30 mouse cellular contexts compared by ENCODE assay signal in genomic region chr13:41810776-41811175, GRCm38 (mm10). TPM values are rescaled to one million over a fixed set of nuclear protein-coding genes. Genes with fewer than 3 reads are reported as not detected.
"Had no signal": no experiment of that assay in that cellular context is flagged by ENCODE, and none has a peak within 500 bp of the region (broad histone marks: within the 10 kb centered on the region; RNA-seq: fewer than 3 reads in every experiment).

No protein-coding gene starts in this region.

- H3K27ac ChIP-seq: embryonic facial prominence, embryonic 10.5 days; embryonic facial prominence, embryonic 12.5 days; embryonic facial prominence, embryonic 13.5 days; embryonic facial prominence, embryonic 15.5 days; forebrain, embryonic 10.5 days; forebrain, embryonic 12.5 days; forebrain, embryonic 13.5 days; forebrain, embryonic 15.5 days; gastrocnemius, adult 2 months; heart, adult 2 months; heart, embryonic 10.5 days had no signal

- ATAC-seq: forebrain, embryonic 13.5 days; forebrain, embryonic 15.5 days; forebrain, embryonic 16.5 days; forebrain, postnatal 0 days had no signal

- H3K27me3 ChIP-seq: embryonic facial prominence, embryonic 12.5 days; embryonic facial prominence, embryonic 13.5 days; forebrain, embryonic 12.5 days; forebrain, embryonic 13.5 days; forebrain, embryonic 15.5 days had no signal

- H3K9ac ChIP-seq: embryonic facial prominence, embryonic 12.5 days; embryonic facial prominence, embryonic 13.5 days; embryonic facial prominence, embryonic 15.5 days; forebrain, embryonic 12.5 days; forebrain, embryonic 13.5 days; forebrain, embryonic 15.5 days; forebrain, postnatal 0 days had no signal

- H3K9me3 ChIP-seq: embryonic facial prominence, embryonic 10.5 days; embryonic facial prominence, embryonic 12.5 days; embryonic facial prominence, embryonic 13.5 days; embryonic facial prominence, embryonic 15.5 days; forebrain, embryonic 10.5 days; forebrain, embryonic 12.5 days; forebrain, embryonic 13.5 days; forebrain, embryonic 15.5 days; heart, embryonic 10.5 days had no signal

- H3K36me3 ChIP-seq: embryonic facial prominence, embryonic 10.5 days; embryonic facial prominence, embryonic 12.5 days; embryonic facial prominence, embryonic 13.5 days; embryonic facial prominence, embryonic 15.5 days; forebrain, embryonic 10.5 days; forebrain, embryonic 12.5 days; forebrain, embryonic 15.5 days; heart, embryonic 10.5 days had no signal

- DNase-seq: cerebellum, adult 8-10 months; cerebellum, adult 9-10 months; cerebellum, adult 9-11 months; cerebellum, postnatal 10 days; cerebellum, postnatal 14 days; cerebellum, postnatal 25 days; cerebellum, postnatal 36 days; embryo, embryonic 11 days; forebrain, postnatal 0 days; gastrocnemius, adult 2 months; gastrocnemius, postnatal 10 days; gastrocnemius, postnatal 14 days; gastrocnemius, postnatal 25 days; gastrocnemius, postnatal 36 days; heart, adult 18-20 months; heart, adult 2 months had no signal

- H3K4me2 ChIP-seq: embryonic facial prominence, embryonic 12.5 days; embryonic facial prominence, embryonic 13.5 days; embryonic facial prominence, embryonic 15.5 days; forebrain, embryonic 12.5 days; forebrain, embryonic 13.5 days; forebrain, embryonic 15.5 days; heart, embryonic 11.5 days had no signal

- H3K4me1 ChIP-seq: embryonic facial prominence, embryonic 10.5 days; embryonic facial prominence, embryonic 12.5 days; embryonic facial prominence, embryonic 15.5 days had no signal

- H3K4me3 ChIP-seq: embryonic facial prominence, embryonic 10.5 days; embryonic facial prominence, embryonic 12.5 days; embryonic facial prominence, embryonic 13.5 days; embryonic facial prominence, embryonic 15.5 days; erythroblast, embryonic 14.5 days; forebrain, embryonic 10.5 days; forebrain, embryonic 12.5 days; forebrain, embryonic 13.5 days; forebrain, embryonic 15.5 days; gastrocnemius, adult 2 months; heart, adult 2 months; heart, embryonic 10.5 days had no signal

RNA-seq across cellular contexts. Expression of gene Adtrp, which starts 36.7 kb away (rescaled TPM):
- total RNA-seq: common myeloid progenitor, adult 5-6 weeks; forebrain, postnatal 0 days; gastrocnemius, adult 2 months; gastrocnemius, postnatal 10 days; granulocyte monocyte progenitor cell, adult 5-6 weeks had no signal
- polyA plus RNA-seq: embryonic facial prominence, embryonic 10.5 days; erythroblast, embryonic 14.5 days; forebrain, embryonic 10.5 days; forebrain, embryonic 13.5 days; forebrain, embryonic 15.5 days; forebrain, embryonic 16.5 days; forebrain, postnatal 0 days; heart, embryonic 11.5 days had no signal
